Mouse (Mus musculus) ES-E14 (cell line): Measurements from ENCODE around the gene Spa17. TPM values are rescaled to one million over a fixed set of nuclear protein-coding genes. Genes with fewer than 3 reads are reported as not detected.

Source experiments
- DNase-seq: peaks from one replicate; pipeline ENCODE4 v3.0.0-alpha.2; 2013; ENCODE audit warnings: low read depth, low spot score
- H3K27ac ChIP-seq: 2 replicates; pipeline ENCODE4 v1.5.1; 2012; ENCODE audit warnings: low read depth, mild to moderate bottlenecking, low read length, moderate library complexity, mixed read lengths; ENCODE audit not compliant: poor library complexity, insufficient read depth, severe bottlenecking
- H3K36me3 ChIP-seq: 2 replicates; pipeline ENCODE4 v1.6.1; 2012; ENCODE audit warnings: mild to moderate bottlenecking, low read length, moderate library complexity, mixed read lengths; ENCODE audit not compliant: control insufficient read depth, poor library complexity, insufficient read depth, severe bottlenecking
- H3K4me1 ChIP-seq, 2 experiments: fragments of 150-350 bp in 1 of 2; sonication (generic) in 1 of 2; 2 replicates each; pipeline ENCODE4 v1.6.1; 2012; ENCODE audit warnings: low read length in 2 of 2, mild to moderate bottlenecking in 1 of 2, mixed read lengths in 1 of 2; ENCODE audit not compliant: control insufficient read depth in 2 of 2, insufficient read depth in 2 of 2, poor library complexity in 1 of 2
- H3K4me3 ChIP-seq, 2 experiments: fragments of 150-350 bp in 1 of 2; sonication (generic) in 1 of 2; 2 replicates each; pipeline ENCODE4 v1.5.1; 2012; ENCODE audit warnings: low read length in 2 of 2, low read depth in 1 of 2, mild to moderate bottlenecking in 1 of 2, mixed read lengths in 1 of 2; ENCODE audit not compliant: insufficient read depth in 1 of 2, poor library complexity in 1 of 2, severe bottlenecking in 1 of 2
- H3K9ac ChIP-seq: 2 replicates; pipeline ENCODE4 v1.6.1; 2012; ENCODE audit warnings: low read depth, mild to moderate bottlenecking, low read length, mixed read lengths; ENCODE audit not compliant: poor library complexity, insufficient read depth, severe bottlenecking
- H3K9me3 ChIP-seq: fragments of 150-350 bp; sonication (generic); 2 replicates; pipeline ENCODE4 v1.6.1; 2012; ENCODE audit warnings: low read depth, mild to moderate bottlenecking, low read length; ENCODE audit not compliant: control insufficient read depth, insufficient read depth
- CHD2 ChIP-seq: IDR thresholded peaks from 2 replicates; pipeline ENCODE4 v1.6.1; 2014; ENCODE audit warnings: mild to moderate bottlenecking, low read depth, low read length, inconsistent platforms
- HCFC1 ChIP-seq: IDR thresholded peaks from 2 replicates; pipeline ENCODE4 v1.6.1; 2012; ENCODE audit warnings: low read length, inconsistent platforms, borderline replicate concordance; ENCODE audit not compliant: insufficient read depth
- MAFK ChIP-seq: IDR thresholded peaks from 2 replicates; pipeline ENCODE4 v1.6.1; 2014; ENCODE audit warnings: mild to moderate bottlenecking, low read depth, low read length, inconsistent platforms; ENCODE audit not compliant: insufficient read depth
- ZC3H11A ChIP-seq: IDR thresholded peaks from 2 replicates; pipeline ENCODE4 v1.6.1; 2012; ENCODE audit warnings: low read depth, mild to moderate bottlenecking, inconsistent platforms, low read length, borderline replicate concordance
- ZNF384 ChIP-seq: IDR thresholded peaks from 2 replicates; pipeline ENCODE4 v1.6.1; 2012; ENCODE audit warnings: low read depth, low read length, inconsistent platforms
- in situ Hi-C, 2 experiments: fragments of 600-800 bp; cut with MboI; formaldehyde crosslinking; loops; one replicate each; pipeline ENCODE4 v1.15.1; 2025; ENCODE audit warnings: low sequenced_read_pairs in 2 of 2, inconsistent platforms in 1 of 2; ENCODE audit not compliant: unreplicated experiment in 2 of 2
- total RNA-seq: library from RNA; depleted of rRNA; stranded (reverse); fragments of 300-350 nt; gene quantifications from 2 replicates; pipeline ENCODE4 v1.2.3, GENCODE M21; 2012

The Spa17 gene
- total RNA-seq, 1 experiment: 2.7 TPM

DNA sequence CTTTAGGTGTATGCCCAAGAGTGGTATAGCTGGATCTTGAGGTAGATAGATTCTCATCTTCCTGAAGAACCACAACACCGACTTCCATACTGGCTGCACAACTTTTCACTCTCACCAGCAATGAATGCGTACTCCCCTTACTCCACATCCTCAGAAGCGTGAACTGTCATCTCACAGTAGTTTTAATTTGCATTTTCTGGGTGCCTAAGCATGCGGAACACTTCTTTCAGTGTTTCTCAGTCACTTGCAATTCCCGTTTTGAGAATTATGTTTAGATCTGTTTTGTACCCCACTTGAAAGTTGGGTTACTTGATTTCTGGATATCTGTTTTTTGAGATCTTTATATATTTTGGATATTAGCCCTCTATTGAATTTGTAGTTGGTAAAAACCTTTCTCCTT lies 29.9 kb downstream of the Spa17 start:
- Histone ChIP-seq H3K4me3 (no peak overlapping the region), H3K9me3 (no peaks in the 10 kb centered on the region), H3K9ac (no peak overlapping the region), H3K4me1 (no peaks in the 10 kb centered on the region), H3K27ac (no peak overlapping the region), H3K36me3 (no peaks in the 10 kb centered on the region)
- no peak for DNase-seq
- in situ Hi-C loops: no loop called here
- TF ChIP-seq CHD2: no peak

DNA sequence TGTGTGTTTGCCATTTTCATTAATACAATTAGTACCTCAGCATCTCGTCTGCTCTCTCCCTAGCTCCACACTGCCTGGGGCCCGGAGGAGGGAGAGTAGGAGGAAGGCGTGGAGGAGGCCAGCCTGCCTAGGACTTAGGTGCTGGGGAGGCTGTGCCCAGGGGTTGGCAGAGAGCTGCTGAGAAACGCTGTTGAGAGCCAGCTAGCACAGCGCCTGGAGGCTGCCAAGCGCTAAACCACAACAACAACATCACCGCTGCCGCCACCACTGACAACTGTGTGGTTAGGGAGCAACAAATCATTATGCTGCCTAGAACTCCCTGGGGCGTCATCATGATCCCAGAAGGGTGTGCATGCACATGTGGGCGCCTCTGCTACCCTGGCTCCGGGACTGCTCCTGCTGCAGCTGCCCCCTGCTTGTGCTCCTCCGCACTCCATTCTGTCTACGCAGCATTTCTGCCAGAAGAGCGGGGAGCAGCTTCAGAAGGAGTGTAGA lies 37.0 kb downstream of the Spa17 start:
- H3K27ac ChIP-seq: no peak overlapping the region
- H3K36me3 ChIP-seq: no peaks in the 10 kb centered on the region
- in situ Hi-C loops: no loop called here
- no peaks in the 10 kb centered on the region for H3K9me3 ChIP-seq
- peak overlapping the region; percentile 52 to 53; a peak in 3 of 4 replicates for H3K4me3 ChIP-seq
- no peak for DNase-seq
- peak overlapping the region; percentile 39; the same call in 1 of the 2 replicates for H3K9ac ChIP-seq
- H3K4me1 ChIP-seq: peaks cover 0 to 5% of the 10 kb centered on the region in 2 experiments; a peak in 1 of 4 replicates
- TF ChIP-seq MAFK (peak; percentile 75; the same call in 1 of the 2 replicates), CHD2 (no peak)

DNA sequence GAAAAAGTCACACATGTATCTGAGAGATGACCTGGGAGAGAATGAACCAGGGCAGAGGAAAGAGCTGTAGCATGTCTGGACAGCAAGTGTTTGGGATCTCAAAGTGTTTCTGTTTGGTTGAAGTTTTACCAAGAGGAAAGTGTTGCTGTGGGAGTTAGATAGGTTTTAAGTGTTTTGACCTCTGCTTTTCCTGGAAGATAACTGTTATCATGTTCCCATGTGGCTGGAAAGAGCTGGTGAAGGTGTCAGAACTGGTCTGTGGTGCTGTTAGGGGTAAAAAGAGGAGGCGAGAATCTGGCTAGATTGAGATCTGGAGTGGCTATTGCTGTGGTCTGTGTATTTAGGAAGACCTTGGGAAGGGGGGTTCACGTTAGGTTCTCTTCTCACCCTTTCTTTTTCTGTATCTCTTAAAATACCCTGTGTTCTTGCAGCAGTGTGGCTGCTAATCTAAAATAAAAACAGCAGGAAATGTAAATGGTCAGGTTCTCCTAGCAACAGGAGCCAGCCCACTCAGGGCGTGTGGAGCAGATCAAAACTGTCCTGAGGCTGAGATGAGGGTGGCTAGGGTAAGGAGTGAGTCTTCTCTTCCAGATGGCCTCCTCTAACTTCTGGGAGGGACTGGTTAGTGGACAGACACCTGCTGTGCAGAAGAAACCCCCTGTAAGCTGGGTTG lies 41.2 kb downstream of the Spa17 start:
- H3K4me3 ChIP-seq: no peak overlapping the region
- in situ Hi-C loops: no loop called here
- H3K36me3 ChIP-seq: no peaks in the 10 kb centered on the region
- no peaks in the 10 kb centered on the region for H3K9me3 ChIP-seq
- H3K27ac ChIP-seq: no peak overlapping the region
- no peak for DNase-seq
- no peak overlapping the region for H3K9ac ChIP-seq
- TF ChIP-seq ZC3H11A (no peak), CHD2 (no peak), ZNF384 (no peak), MAFK (no peak), HCFC1 (no peak)
- H3K4me1 ChIP-seq: peaks cover 0 to 5% of the 10 kb centered on the region in 2 experiments; a peak in 1 of 4 replicates

DNA sequence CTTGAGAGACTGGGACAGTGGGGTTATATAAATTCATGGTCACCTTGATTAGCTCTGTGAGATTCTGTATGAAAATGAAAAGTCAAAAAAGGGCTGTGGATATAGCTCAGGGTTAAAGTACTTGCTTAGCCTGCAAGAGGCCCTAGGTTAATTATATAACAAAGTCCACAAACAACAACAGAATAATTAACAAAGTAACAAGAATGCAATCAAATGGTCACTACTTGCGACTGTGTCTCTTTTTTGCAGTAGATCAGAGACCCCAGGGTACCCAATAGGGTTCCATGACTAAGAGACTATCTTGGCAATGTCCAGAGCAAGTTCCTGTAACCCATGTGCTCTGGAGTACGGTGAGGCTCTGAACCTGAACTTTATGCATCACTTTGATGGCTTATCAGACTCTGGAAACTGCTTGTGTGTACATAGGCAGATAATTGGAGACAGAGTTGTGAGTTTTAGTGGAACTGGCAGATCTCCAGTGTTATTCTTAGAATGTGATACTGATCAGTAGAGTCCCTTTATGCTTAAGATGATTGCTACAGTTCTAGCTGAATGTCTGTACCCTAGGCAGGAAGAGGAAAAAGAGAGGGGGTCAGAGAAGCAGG lies 44.2 kb downstream of the Spa17 start:
- no peak for TF ChIP-seq HCFC1
- no peaks in the 10 kb centered on the region for H3K36me3 ChIP-seq
- in situ Hi-C loops: no loop called here
- H3K4me3 ChIP-seq: no peak overlapping the region
- no peak for DNase-seq
- no peak overlapping the region for H3K27ac ChIP-seq
- no peaks in the 10 kb centered on the region for H3K4me1 ChIP-seq
- no peaks in the 10 kb centered on the region for H3K9me3 ChIP-seq
- no peak overlapping the region for H3K9ac ChIP-seq

DNA sequence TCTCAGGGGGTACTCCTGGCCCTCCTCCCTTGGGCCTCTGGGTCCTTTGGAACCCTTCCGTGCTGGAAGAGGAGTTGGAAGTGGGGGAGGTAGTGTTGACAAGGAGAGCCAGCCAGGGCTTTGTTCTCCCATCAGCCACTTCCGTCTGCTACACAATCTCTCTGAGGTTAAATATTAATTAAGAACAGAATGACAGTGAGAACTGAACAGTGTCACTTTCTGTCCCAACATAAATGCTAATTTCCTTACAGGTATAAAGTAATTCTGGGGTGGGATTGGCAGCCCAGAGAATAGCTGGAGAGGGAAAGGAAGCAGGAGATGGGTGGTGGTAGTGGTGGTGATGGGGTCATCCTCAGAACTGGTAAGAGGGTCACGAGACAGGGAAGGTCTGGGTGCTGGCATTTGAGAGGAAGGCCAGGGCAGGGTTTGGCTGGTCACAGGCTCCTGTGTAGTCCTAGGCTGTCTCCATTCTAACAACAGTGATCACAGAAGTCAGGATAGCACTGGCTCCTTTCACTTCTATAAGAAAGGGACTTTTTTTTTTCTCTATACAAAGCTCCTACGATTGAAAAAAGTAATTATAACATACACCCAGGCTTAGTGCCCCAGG lies 44.8 kb downstream of the Spa17 start:
- DNase-seq: no peak
- in situ Hi-C loops: no loop called here
- Histone ChIP-seq H3K4me1 (no peaks in the 10 kb centered on the region), H3K36me3 (no peaks in the 10 kb centered on the region), H3K27ac (no peak overlapping the region), H3K9me3 (no peaks in the 10 kb centered on the region), H3K9ac (no peak overlapping the region), H3K4me3 (no peak overlapping the region)
- no peak for TF ChIP-seq HCFC1
- no peak for TF ChIP-seq CHD2
- no peak for TF ChIP-seq MAFK
- TF ChIP-seq ZNF384: no peak
- TF ChIP-seq ZC3H11A: no peak
